Mouse (Mus musculus): ENCODE results near the gene Bmp6. TPM values are rescaled to one million over a fixed set of nuclear protein-coding genes. Genes with fewer than 3 reads are reported as not detected.

Gene Bmp6
- polyA plus RNA-seq, 1 experiment from 2014 or later, result 3.1 TPM

DNA sequence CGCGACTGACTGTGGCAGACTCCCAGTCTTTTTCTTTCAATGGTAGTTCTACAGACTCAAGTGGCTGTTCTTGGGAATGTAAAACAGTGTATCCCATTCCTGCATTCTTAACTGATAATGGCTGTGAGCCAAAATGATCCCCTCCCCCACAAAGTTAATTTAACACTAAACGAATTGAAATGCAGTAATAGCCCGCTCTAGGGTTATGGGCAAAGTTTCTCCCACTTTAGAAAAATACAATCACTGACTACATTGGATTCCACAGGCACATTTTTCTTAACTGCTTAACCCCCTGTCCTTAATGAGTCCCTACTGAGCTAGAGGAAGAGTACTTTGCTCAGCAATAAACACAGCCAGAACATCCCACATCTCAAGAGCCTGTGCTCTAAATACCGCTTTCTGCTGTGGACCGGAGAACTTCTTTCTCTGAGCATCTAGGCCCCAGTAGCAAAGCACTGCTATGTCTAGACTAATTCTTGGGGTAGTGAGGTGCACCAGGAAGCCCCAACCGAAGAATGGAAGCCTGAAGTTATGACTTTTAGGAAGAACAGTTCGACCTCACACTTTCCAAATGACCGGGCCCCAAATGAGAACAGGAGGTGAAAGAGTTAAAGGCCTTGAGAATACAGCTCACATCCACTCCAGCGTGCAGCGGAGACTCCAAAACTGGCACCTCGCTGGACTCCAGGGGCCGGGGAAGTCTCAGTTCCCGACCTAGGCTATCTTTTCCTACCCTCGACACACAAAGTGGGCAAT lies 182.3 kb downstream of the Bmp6 start:
- peak overlapping the region; percentile 85 for H3K4me3 ChIP-seq (replicated peaks; ENCODE audit: low read depth, low read length)
- no peak for TF ChIP-seq CTCF (IDR thresholded peaks at IDR 0.05; ENCODE audit: low read depth)
- peaks cover 11% of the 10 kb centered on the region for H3K36me3 ChIP-seq (ENCODE audit: insufficient read depth, low read length)
- ATAC-seq (replicated peaks; ENCODE audit: low FRiP score, low read depth), result peak; percentile 47; the same call in 1 of the 2 replicates
- H3K9me3 ChIP-seq (replicated peaks; ENCODE audit: low read length), result no peaks in the 10 kb centered on the region
- no peaks in the 10 kb centered on the region for H3K27me3 ChIP-seq (ENCODE audit: insufficient read depth, low read length)
- DNase-seq (ENCODE audit: low spot score), result peak; percentile 68
- peaks cover 20% of the 10 kb centered on the region for H3K4me1 ChIP-seq (replicated peaks; ENCODE audit: insufficient read depth, low read length)
- peak overlapping the region; percentile 90 for H3K4me2 ChIP-seq (ENCODE audit: low read length)
- peak overlapping the region; percentile 91 for H3K9ac ChIP-seq (ENCODE audit: low read depth, low read length)
- H3K27ac ChIP-seq, result peak overlapping the region; percentile 96
- 3% methylated on average over 15 of the region's 15 CpGs for WGBS

DNA sequence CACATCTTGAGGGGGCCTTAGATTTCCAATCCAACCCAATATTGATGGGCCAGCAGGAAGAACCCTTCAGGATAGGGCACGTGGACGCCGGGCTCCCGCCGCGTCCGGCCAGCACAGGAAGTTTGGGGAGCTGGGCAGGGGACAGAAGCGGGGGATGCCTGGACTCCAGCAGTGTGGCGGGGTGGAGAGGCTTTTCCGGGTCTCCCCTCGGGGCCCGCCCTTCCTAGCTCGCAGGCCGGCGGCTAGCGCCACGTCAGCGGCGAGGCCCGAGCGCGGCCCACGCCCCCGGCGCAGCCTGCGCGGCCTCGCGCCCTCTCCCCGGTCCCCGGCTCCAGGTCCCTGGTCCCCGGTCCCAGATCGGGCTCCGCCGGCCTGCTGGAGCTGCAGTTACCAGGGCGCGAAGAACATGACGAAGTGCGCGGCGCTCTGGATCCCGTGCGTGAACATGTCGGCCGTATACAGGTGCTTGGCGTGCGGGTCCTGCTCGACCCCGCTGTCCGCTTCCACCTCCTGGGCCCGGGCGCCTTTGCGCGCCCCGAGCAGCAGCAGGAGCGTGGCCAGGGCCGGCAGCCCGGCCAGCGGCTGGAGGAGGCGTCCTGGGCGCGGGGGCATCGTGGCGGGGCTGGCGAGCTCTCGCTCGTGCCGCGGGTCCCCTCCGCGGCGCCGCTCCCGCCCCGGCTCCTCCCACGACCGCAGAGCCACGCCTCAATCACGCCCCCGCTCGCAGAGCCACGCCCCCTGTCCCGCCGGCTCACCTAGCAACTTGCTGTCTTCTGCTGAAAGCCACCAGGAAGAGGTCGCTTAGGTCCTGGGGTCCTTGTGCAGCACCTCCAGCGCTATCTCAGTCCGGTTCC lies 183.1 kb downstream of the Bmp6 start:
- DNase-seq (ENCODE audit: low spot score), result peak; percentile 87
- H3K9ac ChIP-seq (ENCODE audit: low read depth, low read length), result peak overlapping the region; percentile 91
- no peaks in the 10 kb centered on the region for H3K27me3 ChIP-seq (ENCODE audit: insufficient read depth, low read length)
- under 1% methylated on average over 83 of the region's 87 CpGs for WGBS
- no peak for TF ChIP-seq CTCF (IDR thresholded peaks at IDR 0.05; ENCODE audit: low read depth)
- no peaks in the 10 kb centered on the region for H3K9me3 ChIP-seq (replicated peaks; ENCODE audit: low read length)
- peak overlapping the region; percentile 96 for H3K27ac ChIP-seq
- peak overlapping the region; percentile 85 for H3K4me3 ChIP-seq (replicated peaks; ENCODE audit: low read depth, low read length)
- peaks cover 5% of the 10 kb centered on the region for H3K36me3 ChIP-seq (ENCODE audit: insufficient read depth, low read length)
- peaks cover 20% of the 10 kb centered on the region for H3K4me1 ChIP-seq (replicated peaks; ENCODE audit: insufficient read depth, low read length)
- H3K4me2 ChIP-seq (ENCODE audit: low read length), result peak overlapping the region; percentile 90
- ATAC-seq (replicated peaks; ENCODE audit: low FRiP score, low read depth), result peak; percentile 86

DNA sequence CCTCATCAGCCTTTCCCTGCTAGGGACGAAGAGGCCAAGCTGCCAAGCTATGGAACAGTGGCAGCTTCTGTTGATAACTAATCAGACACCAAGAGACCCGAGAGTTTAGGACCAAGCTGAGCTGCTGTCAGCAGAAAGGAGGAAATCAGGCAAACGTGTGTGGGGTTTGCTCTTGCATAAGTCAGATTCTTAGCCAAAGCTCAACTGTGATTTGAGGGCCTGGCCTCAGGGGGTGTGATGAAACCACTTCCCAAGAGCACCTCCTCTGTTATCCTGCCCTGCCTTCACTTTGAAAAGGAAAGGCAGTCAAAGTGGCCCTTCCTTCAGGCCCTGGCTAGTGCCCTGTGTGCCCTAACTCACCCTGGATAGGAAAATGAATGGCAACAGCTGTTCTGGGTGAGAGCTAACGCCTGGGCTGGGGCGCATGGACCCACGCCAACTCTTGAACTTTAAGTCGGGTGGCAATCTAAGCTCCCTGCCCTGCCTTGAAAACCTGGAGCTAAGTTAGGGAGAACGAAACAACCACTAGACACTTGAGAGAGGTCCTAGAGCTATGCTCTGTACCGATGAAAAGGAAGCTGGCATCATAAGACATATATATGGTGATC lies 183.9 kb downstream of the Bmp6 start, which contains the start of gene Txndc5:
TSS of gene Txndc5 (minus strand) at position 138 of the 608 bp plus-strand sequence.
- peaks cover 20% of the 10 kb centered on the region for H3K4me1 ChIP-seq (replicated peaks; ENCODE audit: insufficient read depth, low read length)
- H3K4me2 ChIP-seq (ENCODE audit: low read length), result peak within 1 kb of the TSS; percentile 90
- WGBS, result 52% methylated on average over 9 of the region's 9 CpGs
- ATAC-seq (replicated peaks; ENCODE audit: low FRiP score, low read depth), result no peak
- no peaks in the 10 kb centered on the region for H3K27me3 ChIP-seq (ENCODE audit: insufficient read depth, low read length)
- TF ChIP-seq CTCF (IDR thresholded peaks at IDR 0.05; ENCODE audit: low read depth), result no peak
- no peaks in the 10 kb centered on the region for H3K9me3 ChIP-seq (replicated peaks; ENCODE audit: low read length)
- DNase-seq (ENCODE audit: low spot score), result no peak
- peak within 1 kb of the TSS; percentile 96 for H3K27ac ChIP-seq
- H3K36me3 ChIP-seq (ENCODE audit: insufficient read depth, low read length), result no peaks in the 10 kb centered on the region
- H3K9ac ChIP-seq (ENCODE audit: low read depth, low read length), result peak within 1 kb of the TSS; percentile 91
- H3K4me3 ChIP-seq (replicated peaks; ENCODE audit: low read depth, low read length), result peak within 1 kb of the TSS; percentile 85

DNA sequence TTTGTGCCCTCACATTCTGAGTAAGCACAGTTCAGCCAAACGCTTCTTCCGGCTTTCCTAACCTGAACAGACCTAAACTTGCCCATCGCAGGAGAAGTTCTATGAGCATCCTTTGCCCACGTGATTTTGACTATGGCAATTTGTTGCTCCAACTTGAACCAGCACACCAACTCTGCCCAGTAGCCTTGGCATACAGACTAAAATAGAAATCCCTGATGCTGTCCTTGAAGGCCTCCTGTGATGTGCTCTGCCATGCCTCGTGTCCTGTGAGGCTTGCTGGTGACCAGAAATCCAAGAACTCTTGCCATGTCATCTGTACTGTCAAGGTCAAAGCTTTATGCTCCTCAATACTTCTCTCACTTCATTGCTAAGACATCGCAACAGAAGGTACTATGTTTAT lies 184.7 kb downstream of the Bmp6 start:
- 86% methylated on average over 6 of the region's 6 CpGs for WGBS
- Histone ChIP-seq H3K27me3 (ENCODE audit: insufficient read depth, low read length) (no peaks in the 10 kb centered on the region), H3K36me3 (ENCODE audit: insufficient read depth, low read length) (no peaks in the 10 kb centered on the region), H3K9ac (ENCODE audit: low read depth, low read length) (no peak overlapping the region), H3K4me1 (replicated peaks; ENCODE audit: insufficient read depth, low read length) (peaks cover 20% of the 10 kb centered on the region), H3K9me3 (replicated peaks; ENCODE audit: low read length) (no peaks in the 10 kb centered on the region), H3K4me3 (replicated peaks; ENCODE audit: low read depth, low read length) (no peak overlapping the region), H3K27ac (no peak overlapping the region), H3K4me2 (ENCODE audit: low read length) (no peak overlapping the region)
- DNase-seq (ENCODE audit: low spot score) (no peak), ATAC-seq (replicated peaks; ENCODE audit: low FRiP score, low read depth) (no peak)
- TF ChIP-seq CTCF (IDR thresholded peaks at IDR 0.05; ENCODE audit: low read depth), result no peak

DNA sequence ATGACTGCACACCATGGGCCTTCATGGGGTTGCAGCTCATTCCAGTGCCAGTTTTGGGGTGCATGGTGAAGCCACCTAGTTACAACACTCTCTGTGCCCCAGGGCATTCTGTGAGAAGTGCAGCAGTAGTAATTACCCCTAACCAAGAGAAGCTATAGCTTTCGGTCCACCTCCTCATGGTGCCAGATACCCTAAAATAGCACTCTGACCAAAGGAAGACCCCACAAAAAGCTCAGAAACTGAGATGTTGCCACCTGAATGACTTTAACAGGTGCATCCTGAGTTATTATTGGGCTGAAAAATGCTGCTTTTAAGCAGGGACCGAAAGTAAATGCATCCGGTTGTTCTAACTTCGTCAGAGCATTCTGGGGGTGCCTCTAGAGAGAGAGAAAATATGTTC lies 186.6 kb downstream of the Bmp6 start:
- Histone ChIP-seq H3K4me1 (replicated peaks; ENCODE audit: insufficient read depth, low read length) (peaks cover 9% of the 10 kb centered on the region), H3K9me3 (replicated peaks; ENCODE audit: low read length) (no peaks in the 10 kb centered on the region), H3K36me3 (ENCODE audit: insufficient read depth, low read length) (no peaks in the 10 kb centered on the region), H3K4me2 (ENCODE audit: low read length) (no peak overlapping the region), H3K9ac (ENCODE audit: low read depth, low read length) (no peak overlapping the region), H3K4me3 (replicated peaks; ENCODE audit: low read depth, low read length) (no peak overlapping the region), H3K27ac (no peak overlapping the region), H3K27me3 (ENCODE audit: insufficient read depth, low read length) (no peaks in the 10 kb centered on the region)
- DNase-seq (ENCODE audit: low spot score) (no peak), ATAC-seq (replicated peaks; ENCODE audit: low FRiP score, low read depth) (no peak)
- 91% methylated on average over 4 of the region's 4 CpGs for WGBS
- TF ChIP-seq CTCF (IDR thresholded peaks at IDR 0.05; ENCODE audit: low read depth), result no peak

DNA sequence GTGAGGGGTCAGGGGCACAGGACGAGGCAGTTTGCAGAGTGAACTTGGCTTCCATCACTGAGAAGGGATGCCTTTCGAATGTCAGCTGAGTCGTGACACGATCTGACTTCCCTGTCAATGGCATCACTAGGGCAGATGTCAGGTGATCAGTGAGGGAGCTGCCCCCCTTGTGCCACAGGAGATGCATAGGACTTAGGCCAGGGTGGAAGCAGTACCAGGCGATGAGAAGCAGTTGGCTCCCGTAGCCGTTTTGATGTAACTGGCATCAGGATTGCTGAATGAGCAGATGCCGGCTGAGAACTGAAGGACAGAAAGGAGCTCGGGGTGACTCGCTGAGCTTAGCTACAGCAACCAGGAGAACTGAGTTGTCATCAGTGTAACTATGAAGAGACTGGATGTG lies 188.6 kb downstream of the Bmp6 start:
- Histone ChIP-seq H3K4me2 (ENCODE audit: low read length) (no peak overlapping the region), H3K4me3 (replicated peaks; ENCODE audit: low read depth, low read length) (no peak overlapping the region), H3K9ac (ENCODE audit: low read depth, low read length) (no peak overlapping the region), H3K9me3 (replicated peaks; ENCODE audit: low read length) (no peaks in the 10 kb centered on the region), H3K27me3 (ENCODE audit: insufficient read depth, low read length) (no peaks in the 10 kb centered on the region), H3K4me1 (replicated peaks; ENCODE audit: insufficient read depth, low read length) (peaks cover 7% of the 10 kb centered on the region; the same call in 1 of the 2 replicates), H3K27ac (no peak overlapping the region), H3K36me3 (ENCODE audit: insufficient read depth, low read length) (no peaks in the 10 kb centered on the region)
- 81% methylated on average over 10 of the region's 10 CpGs for WGBS
- ATAC-seq (replicated peaks; ENCODE audit: low FRiP score, low read depth), result no peak
- no peak for DNase-seq (ENCODE audit: low spot score)
- no peak for TF ChIP-seq CTCF (IDR thresholded peaks at IDR 0.05; ENCODE audit: low read depth)
